Mouse (Mus musculus): ENCODE measurements around the gene Rps21.

Rps21 gene

GRCm38 (mm10) chr2:180229129-180229528 is 28.0 kb upstream of the Rps21 start:
- no peak for DNase-seq (ENCODE audit: low spot score in 2 of 2)

- no peak for DNase-seq (ENCODE audit: low spot score in 2 of 2)
Measured at GRCm38 (mm10) chr2:180230482-180230881, 26.7 kb upstream of the Rps21 start.

GRCm38 (mm10) chr2:180233101-180233904 is 23.9 kb upstream of the Rps21 start:
- DNase-seq (ENCODE audit: low spot score in 2 of 2) = no peak

- DNase-seq (ENCODE audit: low spot score in 2 of 2) = no peak
Measured at GRCm38 (mm10) chr2:180234353-180234752, 22.8 kb upstream of the Rps21 start.

- no peak for DNase-seq (ENCODE audit: low spot score in 2 of 2)
Measured at GRCm38 (mm10) chr2:180234980-180235379, 22.2 kb upstream of the Rps21 start.

- no peak for DNase-seq (ENCODE audit: low spot score in 2 of 2)
Measured at GRCm38 (mm10) chr2:180235788-180236187, 21.4 kb upstream of the Rps21 start.

GRCm38 (mm10) chr2:180236500-180236899 is 20.7 kb upstream of the Rps21 start:
- no peak for DNase-seq (ENCODE audit: low spot score in 2 of 2)

GRCm38 (mm10) chr2:180236930-180237329 is 20.2 kb upstream of the Rps21 start:
- DNase-seq (ENCODE audit: low spot score in 2 of 2) = no peak

- no peak for DNase-seq (ENCODE audit: low spot score in 2 of 2)
Measured at GRCm38 (mm10) chr2:180237601-180238345, 19.4 kb upstream of the Rps21 start.

GRCm38 (mm10) chr2:180238591-180238990 is 18.6 kb upstream of the Rps21 start:
- DNase-seq (ENCODE audit: low spot score in 2 of 2) = no peak

- DNase-seq (ENCODE audit: low spot score in 2 of 2) = no peak
Measured at GRCm38 (mm10) chr2:180243108-180243507, 14.1 kb upstream of the Rps21 start.

- no peak for DNase-seq (ENCODE audit: low spot score in 2 of 2)
Measured at GRCm38 (mm10) chr2:180247916-180248315, 9.3 kb upstream of the Rps21 start.

GRCm38 (mm10) chr2:180248947-180249660 is 8.1 kb upstream of the Rps21 start:
- no peak for DNase-seq (ENCODE audit: low spot score in 2 of 2)

- DNase-seq (ENCODE audit: low spot score in 2 of 2) = peak; percentile 62 to 82
Measured at GRCm38 (mm10) chr2:180250930-180251611, 6.1 kb upstream of the Rps21 start.

GRCm38 (mm10) chr2:180251838-180252237 is 5.3 kb upstream of the Rps21 start:
- no peak for DNase-seq (ENCODE audit: low spot score in 2 of 2)

GRCm38 (mm10) chr2:180254436-180255209 is 2.6 kb upstream of the Rps21 start:
- no peak for DNase-seq (ENCODE audit: low spot score in 2 of 2)

- DNase-seq (ENCODE audit: low spot score in 2 of 2) = no peak
Measured at GRCm38 (mm10) chr2:180255701-180256100, 1.5 kb upstream of the Rps21 start.

- no peak for DNase-seq (ENCODE audit: low spot score in 2 of 2)
Measured at GRCm38 (mm10) chr2:180256296-180257000, 729 bp upstream of the Rps21 start.

- no peak for DNase-seq (ENCODE audit: low spot score in 2 of 2)
Measured at GRCm38 (mm10) chr2:180257963-180258865, 1.0 kb downstream of the Rps21 start.

Data from cerebellum, postnatal 4 days (tissue).